Mouse (Mus musculus) stomach, embryonic 15.5 days (tissue): ENCODE results near the gene Nr1h2. TPM values are rescaled to one million over a fixed set of nuclear protein-coding genes. Genes with fewer than 3 reads are reported as not detected.

Experiments
- ATAC-seq: fragments of 200-750 bp; cut with Nextera tagmentation; 2 replicates; pipeline ENCODE4 v1.8.0; 2017; ENCODE audit warnings: low read depth, moderate number of reproducible peaks, moderate TSS enrichment; ENCODE audit not compliant: insufficient read depth, low FRiP score
- H3K27ac ChIP-seq: fragments of 300-500 bp; sonication (generic); 2 replicates; pipeline ENCODE4 v1.5.1; 2015; ENCODE audit warnings: mild to moderate bottlenecking, inconsistent platforms
- H3K27me3 ChIP-seq: fragments of 300-500 bp; sonication (generic); replicated peaks from 2 replicates; pipeline ENCODE4 v1.6.1; 2015; ENCODE audit warnings: inconsistent platforms
- H3K36me3 ChIP-seq: fragments of 300-500 bp; sonication (generic); 2 replicates; pipeline ENCODE4 v1.6.1; 2015; ENCODE audit warnings: inconsistent platforms
- H3K4me1 ChIP-seq: fragments of 300-500 bp; sonication (generic); 2 replicates; pipeline ENCODE4 v1.6.1; 2015; ENCODE audit warnings: inconsistent platforms
- H3K4me2 ChIP-seq: fragments of 300-500 bp; sonication (generic); 2 replicates; pipeline ENCODE4 v1.6.1; 2015; ENCODE audit warnings: mild to moderate bottlenecking, inconsistent platforms
- H3K4me3 ChIP-seq: fragments of 300-500 bp; sonication (generic); replicated peaks from 2 replicates; pipeline ENCODE4 v1.5.1; 2015; ENCODE audit warnings: inconsistent platforms
- H3K9ac ChIP-seq: fragments of 300-500 bp; sonication (generic); 2 replicates; pipeline ENCODE4 v1.6.1; 2015; ENCODE audit warnings: inconsistent platforms
- H3K9me3 ChIP-seq: fragments of 300-500 bp; sonication (generic); 2 replicates; pipeline ENCODE4 v1.6.1; 2016; ENCODE audit warnings: inconsistent platforms
- WGBS: fragments of 180-500 bp; shearing (Covaris S2); methylation state at CpG from one replicate; pipeline ENCODE4 v1.1.7; 2015; 5-methylcytosine and 5-hydroxymethylcytosine counted together
- polyA plus RNA-seq: library from polyadenylated mRNA; unstranded; fragments of >200 nt; fragmentation: Nextera tagmentation; extraction: Ambion mirVana; gene quantifications from 2 replicates; pipeline ENCODE4 v1.2.1, GENCODE M21; 2015

The Nr1h2 gene
- polyA plus RNA-seq, result 62.9 and 65.0 TPM in 2 replicates

DNA sequence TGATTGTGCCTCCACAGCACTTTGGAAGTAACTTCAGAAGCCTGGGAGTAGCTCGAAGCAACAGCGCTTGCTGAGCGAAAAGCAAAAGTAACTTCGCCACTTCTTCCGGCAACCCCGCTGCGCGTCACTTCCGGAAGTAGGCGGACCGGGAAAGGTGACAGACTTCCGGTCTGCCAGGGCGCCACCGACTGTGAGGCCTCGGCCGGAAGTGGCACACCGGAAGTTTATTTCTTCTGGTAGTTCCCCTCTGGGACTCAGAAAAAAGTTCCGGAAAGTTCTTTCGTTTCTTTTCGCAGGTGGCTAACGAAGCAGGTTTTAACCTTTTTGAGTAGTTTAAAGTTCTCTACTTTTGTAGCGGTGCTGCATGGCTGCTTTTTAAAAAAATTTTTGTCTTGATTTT, at the start of gene Nr1h2:
Nr1h2 (minus strand) TSS at position 126 of the 400 bp plus-strand sequence.
- H3K4me2 ChIP-seq, result peak within 1 kb of the TSS; percentile 58
- peaks cover 8% of the 10 kb centered on the region; the same call in 1 of the 2 replicates for H3K4me1 ChIP-seq
- ATAC-seq, result peak; percentile 85
- H3K27ac ChIP-seq, result peak within 1 kb of the TSS; percentile 99
- H3K36me3 ChIP-seq, result peaks cover 17% of the 10 kb centered on the region
- no peaks in the 10 kb centered on the region for H3K27me3 ChIP-seq
- H3K9ac ChIP-seq, result peak within 1 kb of the TSS; percentile 59
- H3K4me3 ChIP-seq, result peak within 1 kb of the TSS; percentile 80
- no peaks in the 10 kb centered on the region for H3K9me3 ChIP-seq
- WGBS, result under 1% methylated on average over 22 of the region's 22 CpGs

DNA sequence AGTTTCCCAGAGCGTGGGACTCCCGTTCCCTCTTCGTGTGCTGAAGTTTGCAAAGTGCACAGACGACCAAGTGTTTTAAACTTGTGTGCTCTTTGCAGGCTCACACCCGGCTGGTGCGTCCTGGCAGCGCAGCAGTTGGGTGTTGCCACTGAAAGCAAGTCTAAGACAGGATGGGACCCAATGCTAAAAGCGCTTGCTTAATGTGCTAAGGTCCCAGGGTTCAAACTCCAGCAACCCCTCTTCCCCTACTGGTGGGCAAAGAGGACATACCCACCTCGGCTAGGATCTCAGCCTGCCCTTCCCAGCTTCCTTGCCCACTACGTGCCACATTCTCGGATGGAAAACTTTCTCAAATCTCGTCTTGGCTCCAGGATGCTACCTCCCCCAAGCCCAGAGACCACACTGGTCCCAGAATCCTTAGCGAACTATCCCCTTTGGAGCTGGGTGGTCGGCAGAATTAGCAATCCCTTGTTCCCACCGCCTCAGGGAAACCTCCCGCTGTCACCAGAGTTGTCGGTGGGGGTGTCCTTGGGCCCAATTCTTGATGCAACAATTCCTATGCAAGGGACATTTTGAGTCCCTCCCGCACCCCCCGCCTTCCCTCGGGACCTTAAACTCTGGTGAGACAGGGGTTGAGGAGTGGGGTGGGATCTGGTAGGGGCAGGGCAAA, 49.6 kb upstream of the Nr1h2 start:
- peak overlapping the region; percentile 60 for H3K4me2 ChIP-seq
- H3K4me3 ChIP-seq, result peak overlapping the region; percentile 36
- peaks cover 5% of the 10 kb centered on the region; the same call in 1 of the 2 replicates for H3K4me1 ChIP-seq
- no peaks in the 10 kb centered on the region for H3K36me3 ChIP-seq
- H3K27ac ChIP-seq, result no peak overlapping the region
- ATAC-seq, result no peak
- 3% methylated on average over 20 of the region's 20 CpGs for WGBS
- H3K27me3 ChIP-seq, result peaks cover 56% of the 10 kb centered on the region
- no peaks in the 10 kb centered on the region for H3K9me3 ChIP-seq
- no peak overlapping the region for H3K9ac ChIP-seq

DNA sequence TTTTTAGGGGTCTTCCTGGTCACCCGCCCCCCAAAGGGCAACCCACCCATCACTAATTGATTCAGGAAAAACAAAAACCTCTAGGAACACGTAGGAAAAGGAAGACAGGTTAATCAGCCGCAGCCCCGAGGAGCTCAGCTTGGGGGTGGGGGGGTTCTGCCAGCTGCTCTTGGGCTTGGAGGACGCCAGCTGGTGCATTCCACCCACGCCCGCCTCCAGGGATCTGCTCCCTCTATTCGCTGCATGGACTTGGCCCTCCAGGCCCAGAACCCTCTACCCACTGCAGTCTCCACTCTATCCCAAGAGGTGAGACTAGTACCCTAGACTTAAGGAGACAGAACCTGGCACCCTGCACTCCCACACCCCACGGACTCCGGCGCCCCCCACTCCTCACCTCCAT, 48.7 kb upstream of the Nr1h2 start:
- Histone ChIP-seq H3K27ac (no peak overlapping the region), H3K27me3 (peaks cover 56% of the 10 kb centered on the region), H3K4me3 (no peak overlapping the region), H3K36me3 (no peaks in the 10 kb centered on the region), H3K4me2 (no peak overlapping the region), H3K9ac (no peak overlapping the region), H3K4me1 (peaks cover 5% of the 10 kb centered on the region; the same call in 1 of the 2 replicates), H3K9me3 (no peaks in the 10 kb centered on the region)
- WGBS, result 14% methylated on average over 11 of the region's 11 CpGs
- no peak for ATAC-seq

- no peak for ATAC-seq
- no peak overlapping the region for H3K9ac ChIP-seq
- H3K4me3 ChIP-seq, result no peak overlapping the region
- no peak overlapping the region for H3K4me2 ChIP-seq
- no peaks in the 10 kb centered on the region for H3K9me3 ChIP-seq
- WGBS, result 10% methylated on average over 19 of the region's 19 CpGs
- no peaks in the 10 kb centered on the region for H3K36me3 ChIP-seq
- peaks cover 52% of the 10 kb centered on the region for H3K27me3 ChIP-seq
- no peak overlapping the region for H3K27ac ChIP-seq
- H3K4me1 ChIP-seq, result peaks cover 5% of the 10 kb centered on the region; the same call in 1 of the 2 replicates
Observed at GRCm38 (mm10) chr7:44601646-44602045, 47.9 kb upstream of the Nr1h2 start.

DNA sequence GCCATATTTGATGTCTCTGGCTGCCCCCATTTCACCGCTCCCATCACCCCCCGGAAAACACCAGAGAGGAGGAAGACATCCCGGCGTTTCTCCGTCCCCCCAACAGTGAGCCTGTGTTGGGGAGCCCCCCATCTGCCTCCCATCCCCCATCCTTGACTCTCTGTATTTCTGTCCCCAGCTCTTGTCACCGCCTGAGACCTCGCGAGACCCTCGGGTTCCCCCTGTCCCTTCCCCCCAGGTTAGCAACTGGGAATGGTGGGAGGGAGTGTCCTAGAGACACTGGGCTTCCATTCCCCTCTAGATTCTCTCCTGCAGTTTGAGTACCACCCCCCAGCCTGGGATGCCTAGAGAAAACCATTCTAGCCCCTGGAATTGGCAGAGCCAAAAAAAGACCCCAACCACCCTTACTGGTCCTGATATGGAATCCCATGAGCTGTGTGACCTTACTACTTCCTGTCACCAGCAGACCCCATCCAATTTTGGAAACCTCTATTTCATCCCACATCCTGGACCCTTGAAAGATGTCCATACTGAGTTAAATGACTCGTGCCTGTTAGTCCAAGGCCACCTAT, 47.0 kb upstream of the Nr1h2 start:
- H3K27me3 ChIP-seq, result peaks cover 43% of the 10 kb centered on the region
- H3K4me3 ChIP-seq, result no peak overlapping the region
- H3K36me3 ChIP-seq, result no peaks in the 10 kb centered on the region
- H3K4me2 ChIP-seq, result no peak overlapping the region
- no peak for ATAC-seq
- 77% methylated on average over 10 of the region's 10 CpGs for WGBS
- no peak overlapping the region for H3K27ac ChIP-seq
- peaks cover 5% of the 10 kb centered on the region; the same call in 1 of the 2 replicates for H3K4me1 ChIP-seq
- H3K9ac ChIP-seq, result no peak overlapping the region
- H3K9me3 ChIP-seq, result no peaks in the 10 kb centered on the region

GRCm38 (mm10) chr7:44598336-44598735, 44.6 kb upstream of the Nr1h2 start:
- Histone ChIP-seq H3K27ac (no peak overlapping the region), H3K36me3 (no peaks in the 10 kb centered on the region), H3K27me3 (peaks cover 31% of the 10 kb centered on the region), H3K4me2 (no peak overlapping the region), H3K9ac (no peak overlapping the region), H3K4me3 (no peak overlapping the region), H3K9me3 (no peaks in the 10 kb centered on the region), H3K4me1 (peaks cover 7% of the 10 kb centered on the region; the same call in 1 of the 2 replicates)
- 68% methylated on average over 11 of the region's 12 CpGs for WGBS
- ATAC-seq, result no peak

DNA sequence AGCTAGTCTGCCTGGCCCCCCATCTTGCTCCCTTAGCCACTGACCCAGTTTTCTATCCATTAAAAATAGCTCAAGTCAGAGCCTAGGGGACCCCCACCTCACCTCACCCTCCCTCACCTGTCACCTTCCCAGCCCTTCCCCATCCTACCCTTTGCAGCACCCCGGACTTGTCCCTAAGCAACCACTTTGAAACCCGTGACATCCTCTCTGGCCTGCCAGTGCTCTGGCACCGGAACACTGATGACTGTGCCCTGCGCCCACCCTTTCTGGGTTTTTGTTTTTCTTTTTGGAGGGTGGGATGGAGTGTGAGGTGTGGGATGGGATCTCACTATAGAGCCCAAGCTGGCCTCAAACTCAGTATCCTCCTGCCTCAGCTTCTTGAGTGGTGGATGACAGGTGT, 43.9 kb upstream of the Nr1h2 start:
- peaks cover 7% of the 10 kb centered on the region; the same call in 1 of the 2 replicates for H3K4me1 ChIP-seq
- no peak for ATAC-seq
- WGBS, result 83% methylated on average over 4 of the region's 4 CpGs

GRCm38 (mm10) chr7:44596996-44597538, 43.3 kb upstream of the Nr1h2 start:
- no peak overlapping the region for H3K27ac ChIP-seq
- no peak overlapping the region for H3K4me2 ChIP-seq
- no peak overlapping the region for H3K4me3 ChIP-seq
- no peak overlapping the region for H3K9ac ChIP-seq
- 51% methylated on average over 5 of the region's 5 CpGs for WGBS
- H3K27me3 ChIP-seq, result peaks cover 31% of the 10 kb centered on the region
- no peak for ATAC-seq
- peaks cover 7% of the 10 kb centered on the region; the same call in 1 of the 2 replicates for H3K4me1 ChIP-seq
- no peaks in the 10 kb centered on the region for H3K9me3 ChIP-seq
- no peaks in the 10 kb centered on the region for H3K36me3 ChIP-seq

More for the DNA sequence above, 43.9 kb upstream of the Nr1h2 start:
- H3K9ac ChIP-seq, result no peak overlapping the region
- no peaks in the 10 kb centered on the region for H3K36me3 ChIP-seq
- no peak overlapping the region for H3K4me2 ChIP-seq
- no peak overlapping the region for H3K27ac ChIP-seq
- H3K27me3 ChIP-seq, result peaks cover 31% of the 10 kb centered on the region
- H3K4me3 ChIP-seq, result no peak overlapping the region
- H3K9me3 ChIP-seq, result no peaks in the 10 kb centered on the region

GRCm38 (mm10) chr7:44596051-44596450, 42.3 kb upstream of the Nr1h2 start:
- H3K4me2 ChIP-seq, result no peak overlapping the region
- H3K4me1 ChIP-seq, result peaks cover 16% of the 10 kb centered on the region
- H3K36me3 ChIP-seq, result no peaks in the 10 kb centered on the region
- no peak overlapping the region for H3K27ac ChIP-seq
- no peaks in the 10 kb centered on the region for H3K9me3 ChIP-seq
- ATAC-seq, result no peak
- H3K27me3 ChIP-seq, result peaks cover 31% of the 10 kb centered on the region
- H3K9ac ChIP-seq, result no peak overlapping the region
- no peak overlapping the region for H3K4me3 ChIP-seq
- WGBS, result 87% methylated on average over 6 of the region's 6 CpGs

GRCm38 (mm10) chr7:44595131-44595561, 41.4 kb upstream of the Nr1h2 start:
- H3K4me2 ChIP-seq, result no peak overlapping the region
- no peaks in the 10 kb centered on the region for H3K36me3 ChIP-seq
- H3K9me3 ChIP-seq, result no peaks in the 10 kb centered on the region
- no peak overlapping the region for H3K4me3 ChIP-seq
- H3K27me3 ChIP-seq, result peaks cover 30% of the 10 kb centered on the region
- H3K9ac ChIP-seq, result no peak overlapping the region
- 94% methylated on average over 20 of the region's 20 CpGs for WGBS
- peaks cover 22% of the 10 kb centered on the region for H3K4me1 ChIP-seq
- ATAC-seq, result no peak
- H3K27ac ChIP-seq, result no peak overlapping the region

- Histone ChIP-seq H3K4me2 (no peak overlapping the region), H3K9me3 (no peaks in the 10 kb centered on the region), H3K27me3 (peaks cover 34% of the 10 kb centered on the region), H3K27ac (no peak overlapping the region), H3K4me1 (peaks cover 30% of the 10 kb centered on the region), H3K9ac (no peak overlapping the region), H3K4me3 (no peak overlapping the region), H3K36me3 (no peaks in the 10 kb centered on the region)
- ATAC-seq, result no peak
- 48% methylated on average over 6 of the region's 6 CpGs for WGBS
Observed at GRCm38 (mm10) chr7:44594291-44594690, 40.5 kb upstream of the Nr1h2 start.

DNA sequence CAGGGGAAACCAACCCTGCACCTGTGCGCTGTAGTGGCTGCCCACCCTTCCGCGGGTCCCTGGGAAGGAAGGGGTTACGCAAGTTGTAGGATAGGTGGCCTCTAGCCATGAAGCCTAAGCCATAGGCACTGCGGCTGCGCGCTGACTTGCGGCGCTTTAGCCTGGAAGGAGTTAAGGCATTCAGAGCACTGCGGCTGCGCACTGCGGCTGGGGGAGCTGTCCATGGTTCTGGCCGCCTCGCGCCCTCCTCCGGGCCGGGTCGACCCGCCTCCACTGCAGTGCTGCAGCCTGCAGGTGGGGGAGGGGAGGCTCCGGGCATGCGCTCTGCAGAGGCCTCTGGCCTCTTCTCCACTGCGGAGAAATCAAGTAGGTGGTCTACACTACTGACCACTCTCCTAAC, 40.0 kb upstream of the Nr1h2 start:
- peak overlapping the region; percentile 22; the same call in 1 of the 2 replicates for H3K4me2 ChIP-seq
- no peaks in the 10 kb centered on the region for H3K9me3 ChIP-seq
- H3K27ac ChIP-seq, result no peak overlapping the region
- H3K9ac ChIP-seq, result no peak overlapping the region
- no peaks in the 10 kb centered on the region for H3K36me3 ChIP-seq
- H3K4me3 ChIP-seq, result no peak overlapping the region
- 0 out of 2 replicates have a peak, but pooled peaks have one; percentile 16 for ATAC-seq
- H3K27me3 ChIP-seq, result peaks cover 39% of the 10 kb centered on the region
- peaks cover 35% of the 10 kb centered on the region for H3K4me1 ChIP-seq
- 1% methylated on average over 22 of the region's 22 CpGs for WGBS
